Mouse (Mus musculus) lung, embryonic 16.5 days (tissue): Measurements from ENCODE around the gene Tmtc4. TPM values are rescaled to one million over a fixed set of nuclear protein-coding genes. Genes with fewer than 3 reads are reported as not detected.

Experiments used
- ATAC-seq: fragments of 200-750 bp; cut with Nextera tagmentation; 2 replicates; pipeline ENCODE4 v1.8.0; 2017; ENCODE audit warnings: low read depth, mild to moderate bottlenecking, moderate library complexity
- H3K27ac ChIP-seq: fragments of 300-500 bp; sonication (generic); 2 replicates; pipeline ENCODE4 v1.5.1; 2014; ENCODE audit warnings: mild to moderate bottlenecking, control low read depth, low read length
- H3K27me3 ChIP-seq: fragments of 300-500 bp; sonication (generic); 2 replicates; pipeline ENCODE4 v1.6.1; 2014; ENCODE audit warnings: low read depth, low read length, mixed read lengths; ENCODE audit not compliant: control insufficient read depth, insufficient read depth
- H3K36me3 ChIP-seq: fragments of 300-500 bp; sonication (generic); 2 replicates; pipeline ENCODE4 v1.6.1; 2014; ENCODE audit warnings: low read length; ENCODE audit not compliant: control insufficient read depth, insufficient read depth
- H3K4me1 ChIP-seq: fragments of 300-500 bp; sonication (generic); replicated peaks from 2 replicates; pipeline ENCODE4 v1.6.1; 2014; ENCODE audit warnings: low read length, mixed read lengths; ENCODE audit not compliant: control insufficient read depth, insufficient read depth
- H3K4me2 ChIP-seq: fragments of 300-500 bp; sonication (generic); 2 replicates; pipeline ENCODE4 v1.6.1; 2014; ENCODE audit warnings: low read depth, low read length, control low read depth
- H3K4me3 ChIP-seq: fragments of 300-500 bp; sonication (generic); 2 replicates; pipeline ENCODE4 v1.5.1; 2014; ENCODE audit warnings: mild to moderate bottlenecking, low read length, control low read depth
- H3K9ac ChIP-seq: fragments of 300-500 bp; sonication (generic); 2 replicates; pipeline ENCODE4 v1.6.1; 2014; ENCODE audit warnings: low read length, control low read depth
- H3K9me3 ChIP-seq: fragments of 300-500 bp; sonication (generic); 2 replicates; pipeline ENCODE4 v1.6.1; 2016; ENCODE audit warnings: low read length; ENCODE audit not compliant: control insufficient read depth
- WGBS: fragments of 180-500 bp; shearing (Covaris S2); extraction: QIAGEN DNeasy Blood & Tissue Kit; methylation state at CpG from one replicate; pipeline ENCODE4 v1.1.7; 2014; 5-methylcytosine and 5-hydroxymethylcytosine counted together
- polyA plus RNA-seq: library from polyadenylated mRNA; unstranded; fragments of >200 nt; fragmentation: Nextera tagmentation; extraction: Ambion mirVana; gene quantifications from 2 replicates; pipeline ENCODE4 v1.2.1, GENCODE M21; 2015

Gene Tmtc4
- polyA plus RNA-seq, 1 experiment from 2014 or later = 14.9 TPM

DNA sequence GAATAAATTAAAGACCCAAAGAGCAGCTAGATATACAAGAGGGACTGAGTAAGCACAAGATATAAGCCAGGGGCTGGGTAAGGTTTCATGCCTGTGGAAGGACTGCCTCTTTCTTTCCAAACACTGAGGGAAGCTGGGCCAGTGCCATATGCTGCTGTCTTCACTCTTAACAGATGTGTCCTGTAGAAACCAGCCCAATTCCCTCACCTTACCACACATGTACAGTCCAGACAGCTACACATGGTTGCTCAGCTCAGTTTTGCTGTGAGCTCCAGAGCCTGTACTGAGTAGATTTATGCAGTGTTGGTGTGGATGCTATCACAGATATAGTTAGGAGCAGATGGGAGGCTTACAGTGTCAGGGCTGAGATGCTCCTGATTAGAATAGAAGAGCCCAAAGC lies 83.2 kb downstream of the Tmtc4 start:
- H3K4me3 ChIP-seq = no peak overlapping the region
- H3K4me2 ChIP-seq = no peak overlapping the region
- no peak for ATAC-seq
- no peak overlapping the region for H3K9ac ChIP-seq
- no peaks in the 10 kb centered on the region for H3K9me3 ChIP-seq
- no peaks in the 10 kb centered on the region for H3K36me3 ChIP-seq
- no peaks in the 10 kb centered on the region for H3K27me3 ChIP-seq
- H3K27ac ChIP-seq = no peak overlapping the region
- peaks cover 20% of the 10 kb centered on the region for H3K4me1 ChIP-seq

DNA sequence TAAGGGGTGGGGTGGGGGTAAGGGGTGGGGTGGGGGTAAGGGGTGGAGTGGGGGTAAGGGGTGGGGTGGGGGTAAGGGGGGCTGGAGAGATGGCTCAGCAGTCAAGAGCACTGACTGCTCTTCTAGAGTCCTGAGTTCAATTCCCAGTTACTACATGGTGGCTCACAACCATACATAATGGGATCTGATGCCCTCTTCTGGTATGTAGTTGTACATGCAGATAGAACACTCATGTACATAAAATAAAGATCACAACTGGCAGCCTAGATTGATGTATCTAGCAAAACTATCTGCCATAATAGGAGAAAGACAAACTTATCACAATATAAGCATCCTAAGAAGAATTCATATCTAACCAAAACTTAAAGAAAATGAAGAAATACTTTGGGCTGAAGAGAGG lies 85.3 kb downstream of the Tmtc4 start:
- Histone ChIP-seq H3K9me3 (no peaks in the 10 kb centered on the region), H3K4me1 (peaks cover 11% of the 10 kb centered on the region), H3K4me2 (no peak overlapping the region), H3K27ac (no peak overlapping the region), H3K9ac (no peak overlapping the region), H3K4me3 (no peak overlapping the region), H3K27me3 (no peaks in the 10 kb centered on the region), H3K36me3 (no peaks in the 10 kb centered on the region)
- no peak for ATAC-seq

DNA sequence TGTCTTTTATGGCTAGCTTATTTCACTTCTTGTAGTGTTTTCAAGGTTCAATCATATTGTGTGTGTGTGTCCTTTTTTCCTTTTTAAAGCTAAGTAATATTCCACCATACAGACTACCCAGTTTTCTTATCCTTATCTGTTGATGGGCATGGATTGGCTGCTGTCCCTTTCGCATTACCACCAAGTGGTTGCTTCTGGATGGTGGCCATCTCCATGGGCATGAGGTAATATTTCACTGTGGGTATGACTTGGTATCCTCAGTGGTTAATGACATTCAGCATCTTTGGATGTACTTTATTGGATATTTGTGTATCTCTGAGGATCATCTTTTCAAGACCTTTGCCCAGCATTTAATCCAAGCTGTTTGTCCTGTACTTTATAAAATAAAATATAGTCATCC lies 87.7 kb downstream of the Tmtc4 start:
- Histone ChIP-seq H3K9me3 (no peaks in the 10 kb centered on the region), H3K9ac (no peak overlapping the region), H3K27ac (no peak overlapping the region), H3K4me1 (no peaks in the 10 kb centered on the region), H3K4me2 (no peak overlapping the region), H3K4me3 (no peak overlapping the region), H3K27me3 (no peaks in the 10 kb centered on the region), H3K36me3 (no peaks in the 10 kb centered on the region)
- WGBS = 83% methylated on average over 1 of the region's 1 CpGs
- ATAC-seq = no peak

DNA sequence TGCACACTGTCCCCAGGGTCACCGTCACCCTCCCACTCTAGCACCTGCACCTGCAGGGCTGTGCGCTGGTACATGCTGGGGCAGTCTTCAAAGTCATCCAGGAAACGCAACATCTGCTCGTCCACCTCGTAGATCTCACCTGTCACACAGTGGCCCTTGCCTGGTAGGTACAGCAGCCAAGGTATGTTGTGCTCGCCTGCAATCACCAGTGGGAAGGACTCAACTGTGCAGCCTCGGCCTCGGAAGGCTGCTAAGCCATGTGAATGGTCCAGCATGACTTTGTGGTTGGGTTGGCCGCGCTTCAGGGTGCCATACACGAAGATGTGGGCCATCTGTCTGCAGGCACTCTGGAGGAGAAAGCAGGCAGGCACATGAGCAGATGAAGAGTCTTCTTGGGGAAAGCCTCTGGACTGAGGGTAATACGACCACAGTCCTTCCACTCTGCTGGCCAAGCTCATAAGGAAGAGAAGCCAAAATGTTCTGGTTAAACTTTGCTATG lies 92.3 kb downstream of the Tmtc4 start:
- H3K27me3 ChIP-seq = no peaks in the 10 kb centered on the region
- H3K36me3 ChIP-seq = no peaks in the 10 kb centered on the region
- 85% methylated on average over 12 of the region's 12 CpGs for WGBS
- H3K9me3 ChIP-seq = no peaks in the 10 kb centered on the region
- no peak overlapping the region for H3K27ac ChIP-seq
- no peak for ATAC-seq
- H3K4me2 ChIP-seq = no peak overlapping the region
- no peaks in the 10 kb centered on the region for H3K4me1 ChIP-seq
- H3K4me3 ChIP-seq = no peak overlapping the region
- no peak overlapping the region for H3K9ac ChIP-seq

DNA sequence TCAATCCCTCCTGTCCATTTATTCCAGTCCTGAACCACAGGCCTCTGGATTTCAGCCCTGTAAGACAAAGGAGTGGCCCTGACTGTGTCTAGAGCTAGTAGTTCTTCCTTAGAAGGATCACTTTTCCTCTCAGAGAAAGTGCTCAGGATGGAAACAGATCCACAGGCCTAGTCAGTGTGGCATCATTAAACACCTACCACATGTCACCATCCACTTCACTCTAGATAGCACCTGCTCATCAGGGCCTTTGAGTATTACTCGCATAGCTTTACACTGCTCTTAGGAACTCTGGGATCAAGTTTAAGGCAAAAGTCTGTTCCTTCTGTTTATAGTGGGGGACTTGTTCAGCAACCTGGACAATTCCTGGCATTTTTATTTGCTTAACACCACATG lies 95.4 kb downstream of the Tmtc4 start:
- no peak for ATAC-seq
- no peaks in the 10 kb centered on the region for H3K27me3 ChIP-seq
- no peak overlapping the region for H3K27ac ChIP-seq
- H3K9ac ChIP-seq = no peak overlapping the region
- no peak overlapping the region for H3K4me3 ChIP-seq
- no peaks in the 10 kb centered on the region for H3K9me3 ChIP-seq
- no peak overlapping the region for H3K4me2 ChIP-seq
- no peaks in the 10 kb centered on the region for H3K36me3 ChIP-seq
- WGBS = 73% methylated on average over 1 of the region's 1 CpGs
- 0 out of 2 replicates have a peak, but pooled peaks cover 2% of the 10 kb centered on the region for H3K4me1 ChIP-seq

DNA sequence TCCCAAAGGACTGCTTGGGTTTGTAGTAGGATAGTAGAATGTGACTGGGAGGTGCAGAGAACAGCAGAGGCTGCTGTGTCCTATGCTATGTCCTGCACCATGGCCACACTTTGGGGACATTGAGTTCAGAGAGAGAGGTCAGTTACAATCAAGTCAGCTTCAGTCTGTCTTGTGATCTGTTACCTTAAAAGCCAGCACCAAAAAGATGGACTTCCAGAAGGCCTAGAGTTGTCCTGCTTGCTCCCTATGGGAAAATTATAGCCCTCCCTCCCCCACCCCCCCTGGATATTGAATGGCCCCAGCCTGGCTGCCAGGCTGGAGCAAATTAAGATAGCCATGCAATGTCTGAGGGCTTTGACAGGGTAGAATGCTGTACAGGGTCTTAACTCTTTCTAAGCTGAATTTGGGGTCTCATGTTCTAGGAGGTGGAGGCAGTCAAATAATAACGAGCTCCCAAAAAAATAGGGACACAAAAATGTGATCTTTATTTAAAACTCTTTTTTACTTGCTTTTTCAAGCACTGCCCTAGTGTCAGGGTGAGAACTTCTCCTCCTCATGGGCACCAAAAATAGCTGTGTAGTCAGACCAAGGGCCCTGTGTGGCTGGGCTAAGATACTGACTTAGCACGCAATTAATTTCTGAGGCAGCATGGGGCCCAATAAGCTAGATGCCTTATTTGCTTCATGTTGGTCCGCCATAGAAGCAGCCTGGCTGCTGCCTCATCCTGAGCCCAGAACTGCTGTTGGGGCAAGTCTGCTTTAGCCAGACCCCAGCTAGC lies 95.9 kb downstream of the Tmtc4 start:
- no peak overlapping the region for H3K9ac ChIP-seq
- H3K4me2 ChIP-seq = no peak overlapping the region
- 84% methylated on average over 3 of the region's 3 CpGs for WGBS
- no peaks in the 10 kb centered on the region for H3K9me3 ChIP-seq
- H3K4me1 ChIP-seq = 0 out of 2 replicates have a peak, but pooled peaks cover 2% of the 10 kb centered on the region
- H3K27ac ChIP-seq = no peak overlapping the region
- H3K4me3 ChIP-seq = no peak overlapping the region
- H3K36me3 ChIP-seq = no peaks in the 10 kb centered on the region
- no peak for ATAC-seq
- H3K27me3 ChIP-seq = no peaks in the 10 kb centered on the region

DNA sequence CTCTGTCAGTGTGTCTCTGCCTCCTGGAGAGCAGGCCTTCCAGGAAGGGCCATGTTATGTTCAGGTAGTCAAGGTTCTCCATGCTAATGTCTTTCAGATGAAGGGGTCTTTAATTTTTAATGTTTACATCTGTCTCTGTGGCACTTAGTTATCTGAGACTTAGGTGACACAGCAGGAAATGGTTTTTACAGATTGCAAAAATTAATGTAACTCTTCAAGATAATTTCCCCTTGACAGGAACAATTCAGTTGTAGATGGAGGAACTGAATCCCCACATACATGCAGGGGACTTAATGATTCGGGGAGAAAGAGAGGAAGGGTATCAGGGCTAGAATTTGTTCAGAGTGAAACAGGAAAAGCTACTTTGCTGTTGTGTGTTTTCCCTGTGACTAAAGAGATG lies 96.6 kb downstream of the Tmtc4 start:
- H3K4me2 ChIP-seq = no peak overlapping the region
- no peak for ATAC-seq
- 79% methylated on average over 1 of the region's 1 CpGs for WGBS

DNA sequence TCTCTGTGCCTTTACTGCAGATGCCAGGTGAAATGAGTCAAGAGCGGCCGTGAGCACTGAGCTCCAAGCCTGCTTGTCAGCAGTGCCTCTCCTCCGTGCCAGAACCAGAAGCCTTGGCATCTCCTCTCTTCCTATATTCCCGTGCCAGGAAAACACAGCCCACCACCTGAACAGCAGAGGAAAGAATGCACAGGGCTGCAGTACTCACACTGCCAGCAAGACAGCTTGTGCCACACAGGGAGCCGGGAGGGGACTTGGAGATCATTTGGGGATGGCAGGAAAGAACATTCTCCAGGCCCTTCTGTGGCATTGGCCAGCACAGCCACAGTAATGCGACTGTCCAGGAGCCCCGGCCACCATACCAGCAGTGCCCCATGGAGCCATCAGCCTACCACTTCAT lies 97.9 kb downstream of the Tmtc4 start:
- ATAC-seq = no peak
- Histone ChIP-seq H3K4me3 (no peak overlapping the region), H3K36me3 (no peaks in the 10 kb centered on the region), H3K9ac (no peak overlapping the region), H3K27me3 (no peaks in the 10 kb centered on the region), H3K27ac (no peak overlapping the region), H3K9me3 (no peaks in the 10 kb centered on the region), H3K4me1 (0 out of 2 replicates have a peak, but pooled peaks cover 2% of the 10 kb centered on the region), H3K4me2 (no peak overlapping the region)
- 87% methylated on average over 7 of the region's 7 CpGs for WGBS

More for the DNA sequence above, 96.6 kb downstream of the Tmtc4 start:
- no peak overlapping the region for H3K4me3 ChIP-seq
- no peak overlapping the region for H3K27ac ChIP-seq
- no peak overlapping the region for H3K9ac ChIP-seq
- H3K36me3 ChIP-seq = no peaks in the 10 kb centered on the region
- no peaks in the 10 kb centered on the region for H3K27me3 ChIP-seq
- 0 out of 2 replicates have a peak, but pooled peaks cover 2% of the 10 kb centered on the region for H3K4me1 ChIP-seq
- H3K9me3 ChIP-seq = no peaks in the 10 kb centered on the region

DNA sequence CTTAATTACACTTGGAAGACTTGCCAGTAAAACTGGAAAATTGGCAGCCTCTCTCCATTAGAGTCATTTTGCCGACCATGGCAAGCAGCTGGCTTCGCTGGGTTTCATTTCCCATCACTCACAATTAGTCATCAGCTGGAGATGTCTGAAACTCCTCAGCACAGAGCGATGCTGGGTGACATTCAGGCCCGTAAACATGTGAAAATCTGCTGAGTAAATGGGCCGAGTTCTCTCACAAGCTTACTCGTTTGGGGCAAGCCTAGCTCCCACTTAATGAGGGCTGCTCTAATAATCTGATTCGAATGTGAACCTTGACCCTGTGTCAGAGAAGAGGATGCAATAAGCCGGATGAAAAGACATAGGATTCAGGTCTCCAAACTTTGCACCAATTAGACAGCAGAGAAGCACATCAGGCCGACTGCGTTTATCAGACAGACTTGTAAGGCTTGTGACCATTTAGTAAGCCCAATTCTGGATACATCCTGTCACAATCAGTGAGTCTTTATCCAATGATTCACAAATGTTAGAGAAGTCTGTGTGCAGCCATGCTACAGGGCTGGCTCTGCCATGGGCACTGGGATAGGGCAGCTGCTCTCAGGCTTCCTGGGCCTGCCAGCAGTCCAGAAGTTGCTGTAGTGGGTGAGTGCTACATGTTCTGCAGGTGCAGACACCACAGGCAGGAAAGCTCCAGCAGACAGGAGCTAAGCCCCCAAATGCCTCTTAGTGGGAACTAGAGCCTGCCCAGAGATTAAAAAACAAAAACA lies 99.8 kb downstream of the Tmtc4 start:
- 48% methylated on average over 10 of the region's 10 CpGs for WGBS
- no peaks in the 10 kb centered on the region for H3K27me3 ChIP-seq

More for the DNA sequence above, 99.8 kb downstream of the Tmtc4 start:
- peak; percentile 38; the same call in 1 of the 2 replicates for ATAC-seq
- Histone ChIP-seq H3K36me3 (no peaks in the 10 kb centered on the region), H3K4me2 (no peak overlapping the region), H3K9me3 (no peaks in the 10 kb centered on the region), H3K27ac (no peak overlapping the region), H3K4me1 (0 out of 2 replicates have a peak, but pooled peaks cover 2% of the 10 kb centered on the region), H3K4me3 (no peak overlapping the region), H3K9ac (no peak overlapping the region)
